Mouse (Mus musculus) liver, embryonic 16.5 days (tissue): ENCODE data around the gene Prdm1. TPM values are rescaled to one million over a fixed set of nuclear protein-coding genes. Genes with fewer than 3 reads are reported as not detected.

ENCODE experiments used
- ATAC-seq: fragments of 200-750 bp; cut with Nextera tagmentation; 2 replicates; pipeline ENCODE4 v1.8.0; 2017; ENCODE audit warnings: low read depth, mild to moderate bottlenecking, moderate number of reproducible peaks, moderate library complexity
- H3K27ac ChIP-seq: fragments of 300-500 bp; sonication (generic); 2 replicates; pipeline ENCODE4 v1.5.1; 2014; ENCODE audit warnings: mild to moderate bottlenecking, low read length
- H3K27me3 ChIP-seq: fragments of 300-500 bp; sonication (generic); 2 replicates; pipeline ENCODE4 v1.6.1; 2014; ENCODE audit warnings: low read depth, low read length, mixed read lengths; ENCODE audit not compliant: control insufficient read depth, insufficient read depth
- H3K36me3 ChIP-seq: fragments of 300-500 bp; sonication (generic); 2 replicates; pipeline ENCODE4 v1.6.1; 2014; ENCODE audit warnings: mild to moderate bottlenecking; ENCODE audit not compliant: control insufficient read depth, insufficient read depth
- H3K4me1 ChIP-seq: fragments of 300-500 bp; sonication (generic); 2 replicates; pipeline ENCODE4 v1.6.1; 2014; ENCODE audit warnings: low read depth, low read length, mixed read lengths; ENCODE audit not compliant: control insufficient read depth
- H3K4me2 ChIP-seq: fragments of 300-500 bp; sonication (generic); 2 replicates; pipeline ENCODE4 v1.6.1; 2014; ENCODE audit warnings: low read depth, low read length, mixed read lengths
- H3K4me3 ChIP-seq: fragments of 300-500 bp; sonication (generic); 2 replicates; pipeline ENCODE4 v1.5.1; 2014; ENCODE audit warnings: low read depth, mild to moderate bottlenecking, low read length
- H3K9ac ChIP-seq: fragments of 300-500 bp; sonication (generic); 2 replicates; pipeline ENCODE4 v1.6.1; 2014; ENCODE audit warnings: low read depth, low read length
- H3K9me3 ChIP-seq: fragments of 300-500 bp; sonication (generic); replicated peaks from 2 replicates; pipeline ENCODE4 v1.6.1; 2016; ENCODE audit warnings: low read length; ENCODE audit not compliant: control insufficient read depth
- WGBS: fragments of 180-500 bp; shearing (Covaris S2); extraction: QIAGEN DNeasy Blood & Tissue Kit; methylation state at CpG from one replicate; pipeline ENCODE4 v1.1.7; 2014; ENCODE audit not compliant: insufficient replicate concordance; 5-methylcytosine and 5-hydroxymethylcytosine counted together
- polyA plus RNA-seq: library from polyadenylated mRNA; unstranded; fragments of >200 nt; fragmentation: Nextera tagmentation; extraction: Ambion mirVana; gene quantifications from 2 replicates; pipeline ENCODE4 v1.2.1, GENCODE M21; 2015

Prdm1 gene
- polyA plus RNA-seq: 0.33 and 0.54 TPM in 2 replicates

- no peak for ATAC-seq
These were observed at the start of gene Prdm1 for GRCm38 (mm10) chr10:44528291-44529082. TSS of gene Prdm1 (minus strand) at chr10:44528501.

GRCm38 (mm10) chr10:44565971-44566370 lies 37.7 kb upstream of the Prdm1 start:
- ATAC-seq: no peak
- Histone ChIP-seq H3K9me3 (no peaks in the 10 kb centered on the region), H3K4me3 (no peak overlapping the region), H3K27ac (no peak overlapping the region), H3K36me3 (no peaks in the 10 kb centered on the region), H3K4me2 (no peak overlapping the region), H3K9ac (no peak overlapping the region), H3K4me1 (no peaks in the 10 kb centered on the region), H3K27me3 (no peaks in the 10 kb centered on the region)
- 65% methylated on average over 3 of the region's 3 CpGs for WGBS

More at GRCm38 (mm10) chr10:44528291-44529082, at the start of gene Prdm1:
- no peaks in the 10 kb centered on the region for H3K36me3 ChIP-seq
- 7% methylated on average over 25 of the region's 25 CpGs for WGBS
- H3K27ac ChIP-seq: no peak within 1 kb of the TSS
- no peaks in the 10 kb centered on the region for H3K9me3 ChIP-seq
- H3K27me3 ChIP-seq: peaks cover 42% of the 10 kb centered on the region
- H3K4me2 ChIP-seq: peak within 1 kb of the TSS; percentile 97
- H3K4me3 ChIP-seq: peak within 1 kb of the TSS; percentile 78
- peaks cover 10% of the 10 kb centered on the region for H3K4me1 ChIP-seq
- H3K9ac ChIP-seq: peak within 1 kb of the TSS; percentile 58

GRCm38 (mm10) chr10:44565109-44565508 lies 36.8 kb upstream of the Prdm1 start:
- Histone ChIP-seq H3K36me3 (no peaks in the 10 kb centered on the region), H3K27me3 (no peaks in the 10 kb centered on the region), H3K9me3 (no peaks in the 10 kb centered on the region), H3K4me3 (no peak overlapping the region), H3K27ac (no peak overlapping the region), H3K4me1 (no peaks in the 10 kb centered on the region), H3K4me2 (no peak overlapping the region), H3K9ac (no peak overlapping the region)
- no peak for ATAC-seq
- 64% methylated on average over 2 of the region's 2 CpGs for WGBS

GRCm38 (mm10) chr10:44556845-44557244 lies 28.5 kb upstream of the Prdm1 start:
- no peak overlapping the region for H3K27ac ChIP-seq
- H3K27me3 ChIP-seq: no peaks in the 10 kb centered on the region
- H3K9ac ChIP-seq: no peak overlapping the region
- H3K4me1 ChIP-seq: peaks cover 4% of the 10 kb centered on the region; the same call in 1 of the 2 replicates
- 62% methylated on average over 4 of the region's 4 CpGs for WGBS
- peak; percentile 87 for ATAC-seq
- H3K4me2 ChIP-seq: no peak overlapping the region
- no peaks in the 10 kb centered on the region for H3K36me3 ChIP-seq
- no peak overlapping the region for H3K4me3 ChIP-seq
- no peaks in the 10 kb centered on the region for H3K9me3 ChIP-seq

GRCm38 (mm10) chr10:44555317-44555716 lies 27.0 kb upstream of the Prdm1 start:
- Histone ChIP-seq H3K36me3 (no peaks in the 10 kb centered on the region), H3K27ac (no peak overlapping the region), H3K4me1 (peaks cover 4% of the 10 kb centered on the region; the same call in 1 of the 2 replicates), H3K4me3 (no peak overlapping the region), H3K9me3 (no peaks in the 10 kb centered on the region), H3K27me3 (no peaks in the 10 kb centered on the region), H3K4me2 (no peak overlapping the region), H3K9ac (no peak overlapping the region)
- peak; percentile 76 for ATAC-seq
- WGBS: 24% methylated on average over 2 of the region's 2 CpGs

GRCm38 (mm10) chr10:44553648-44554047 lies 25.3 kb upstream of the Prdm1 start:
- no peaks in the 10 kb centered on the region for H3K36me3 ChIP-seq
- 68% methylated on average over 1 of the region's 1 CpGs for WGBS
- peaks cover 4% of the 10 kb centered on the region; the same call in 1 of the 2 replicates for H3K4me1 ChIP-seq
- H3K9ac ChIP-seq: no peak overlapping the region
- H3K4me3 ChIP-seq: no peak overlapping the region
- H3K27me3 ChIP-seq: no peaks in the 10 kb centered on the region
- H3K9me3 ChIP-seq: no peaks in the 10 kb centered on the region
- no peak overlapping the region for H3K4me2 ChIP-seq
- H3K27ac ChIP-seq: no peak overlapping the region
- ATAC-seq: no peak

- H3K4me3 ChIP-seq: peak overlapping the region; percentile 2; the same call in 1 of the 2 replicates
- no peak for ATAC-seq
- H3K9me3 ChIP-seq: no peaks in the 10 kb centered on the region
- H3K9ac ChIP-seq: no peak overlapping the region; the same call in 1 of the 2 replicates
- H3K4me1 ChIP-seq: no peaks in the 10 kb centered on the region
- no peak overlapping the region for H3K27ac ChIP-seq
- no peaks in the 10 kb centered on the region for H3K27me3 ChIP-seq
- H3K36me3 ChIP-seq: no peaks in the 10 kb centered on the region
- H3K4me2 ChIP-seq: peak overlapping the region; percentile 19
- WGBS: 3% methylated on average over 14 of the region's 14 CpGs
These were observed 10.8 kb upstream of the Prdm1 start for GRCm38 (mm10) chr10:44539033-44539578.

GRCm38 (mm10) chr10:44538137-44538536 lies 9.8 kb upstream of the Prdm1 start:
- Histone ChIP-seq H3K4me3 (no peak overlapping the region), H3K4me2 (no peak overlapping the region), H3K27ac (no peak overlapping the region), H3K36me3 (no peaks in the 10 kb centered on the region), H3K9ac (no peak overlapping the region), H3K27me3 (no peaks in the 10 kb centered on the region), H3K4me1 (no peaks in the 10 kb centered on the region), H3K9me3 (no peaks in the 10 kb centered on the region)
- WGBS: 61% methylated on average over 6 of the region's 6 CpGs
- ATAC-seq: no peak

- no peak for ATAC-seq
- Histone ChIP-seq H3K4me3 (peak overlapping the region; percentile 78), H3K27ac (no peak overlapping the region), H3K9me3 (no peaks in the 10 kb centered on the region), H3K4me1 (peaks cover 10% of the 10 kb centered on the region), H3K9ac (peak overlapping the region; percentile 70), H3K27me3 (peaks cover 40% of the 10 kb centered on the region), H3K36me3 (no peaks in the 10 kb centered on the region), H3K4me2 (peak overlapping the region; percentile 97)
- WGBS: 5% methylated on average over 5 of the region's 5 CpGs
These were observed 1.7 kb upstream of the Prdm1 start for GRCm38 (mm10) chr10:44530067-44530360.
